19 mouse cellular contexts compared by ENCODE assay signal in genomic region chr11:94680639-94681038, GRCm38 (mm10). TPM values are rescaled to one million over a fixed set of nuclear protein-coding genes. Genes with fewer than 3 reads are reported as not detected.
DNase-seq lines count a peak whose midpoint lies in the region; ATAC-seq and TF ChIP-seq lines count a peak whose summit lies in the region.
"Had no signal": no experiment of that assay in that cellular context is flagged by ENCODE, and none has a peak within 500 bp of the region (broad histone marks: within the 10 kb centered on the region; RNA-seq: fewer than 3 reads in every experiment).

No protein-coding gene starts in this region.

- no peak overlapping the region for H3K27ac ChIP-seq in forebrain, postnatal 0 days (ENCODE audit: low read depth, low read length)
- no peak overlapping the region for H3K27ac ChIP-seq in forebrain, embryonic 10.5 days
- no peak overlapping the region for H3K27ac ChIP-seq in liver, embryonic 14.5 days
- H3K27ac ChIP-seq in liver, embryonic 11.5 days (ENCODE audit: low read depth, low read length), result no peak overlapping the region
- no peak overlapping the region for H3K27ac ChIP-seq in neural tube, embryonic 15.5 days (replicated peaks)
- H3K27ac ChIP-seq: embryonic facial prominence, embryonic 13.5 days; forebrain, embryonic 12.5 days; limb, embryonic 10.5 days; lung, embryonic 15.5 days; midbrain, embryonic 10.5 days had no signal

- H3K4me3 ChIP-seq in forebrain, postnatal 0 days (ENCODE audit: low read depth, low read length), result no peak overlapping the region
- H3K4me3 ChIP-seq in forebrain, embryonic 10.5 days, result no peak overlapping the region
- no peak overlapping the region for H3K4me3 ChIP-seq in liver, embryonic 14.5 days (ENCODE audit: insufficient read depth in 1 of 2, low read depth in 2 of 2, low read length in 2 of 2)
- H3K4me3 ChIP-seq in liver, embryonic 11.5 days (ENCODE audit: low read depth, low read length), result no peak overlapping the region
- H3K4me3 ChIP-seq in neural tube, embryonic 15.5 days (replicated peaks), result no peak overlapping the region
- H3K4me3 ChIP-seq: embryonic facial prominence, embryonic 13.5 days; forebrain, embryonic 12.5 days; limb, embryonic 10.5 days; lung, embryonic 15.5 days; midbrain, embryonic 10.5 days had no signal

- peaks cover 8% of the 10 kb centered on the region for H3K4me1 ChIP-seq in forebrain, postnatal 0 days (ENCODE audit: insufficient read depth)
- peaks cover 32% of the 10 kb centered on the region for H3K4me1 ChIP-seq in forebrain, embryonic 10.5 days
- H3K4me1 ChIP-seq in liver, embryonic 14.5 days (replicated peaks; ENCODE audit: control insufficient read depth in 2 of 2, insufficient read depth in 2 of 2, low read length in 1 of 2), result peaks cover 0 to 8% of the 10 kb centered on the region in 2 experiments; a peak in 2 of 4 replicates
- peaks cover 7% of the 10 kb centered on the region for H3K4me1 ChIP-seq in liver, embryonic 11.5 days (replicated peaks; ENCODE audit: control insufficient read depth, insufficient read depth, low read length)
- H3K4me1 ChIP-seq in neural tube, embryonic 15.5 days, result peaks cover 20% of the 10 kb centered on the region

- 0 out of 2 replicates have a peak, but pooled peaks have one; percentile 13 for TF ChIP-seq CTCF in forebrain, postnatal 0 days (IDR thresholded peaks at IDR 0.05; ENCODE audit: low read depth)
- peak; percentile 42 for TF ChIP-seq CTCF in liver, embryonic 14.5 days (IDR thresholded peaks at IDR 0.05; ENCODE audit: low read depth)

- H3K9me3 ChIP-seq in forebrain, postnatal 0 days (ENCODE audit: low read length), result no peaks in the 10 kb centered on the region
- H3K9me3 ChIP-seq in forebrain, embryonic 10.5 days, result no peaks in the 10 kb centered on the region
- H3K9me3 ChIP-seq in liver, embryonic 14.5 days (ENCODE audit: control insufficient read depth, low read length), result no peaks in the 10 kb centered on the region
- no peaks in the 10 kb centered on the region for H3K9me3 ChIP-seq in liver, embryonic 11.5 days (ENCODE audit: control insufficient read depth, low read length)
- no peaks in the 10 kb centered on the region for H3K9me3 ChIP-seq in neural tube, embryonic 15.5 days (replicated peaks)
- H3K9me3 ChIP-seq: embryonic facial prominence, embryonic 13.5 days; forebrain, embryonic 12.5 days; limb, embryonic 10.5 days; lung, embryonic 15.5 days; midbrain, embryonic 10.5 days had no signal

- H3K36me3 ChIP-seq in forebrain, postnatal 0 days (ENCODE audit: insufficient read depth), result no peaks in the 10 kb centered on the region
- no peaks in the 10 kb centered on the region for H3K36me3 ChIP-seq in forebrain, embryonic 10.5 days (replicated peaks)
- H3K36me3 ChIP-seq in liver, embryonic 14.5 days (replicated peaks; ENCODE audit: control insufficient read depth, insufficient read depth, low read depth), result no peaks in the 10 kb centered on the region
- H3K36me3 ChIP-seq in liver, embryonic 11.5 days (ENCODE audit: control insufficient read depth, insufficient read depth, low read length), result no peaks in the 10 kb centered on the region
- no peaks in the 10 kb centered on the region for H3K36me3 ChIP-seq in neural tube, embryonic 15.5 days
- H3K36me3 ChIP-seq: embryonic facial prominence, embryonic 13.5 days; forebrain, embryonic 12.5 days; limb, embryonic 10.5 days; lung, embryonic 15.5 days; midbrain, embryonic 10.5 days had no signal

- no peak for DNase-seq in forebrain, postnatal 0 days
- DNase-seq in forebrain, embryonic 10.5 days (ENCODE audit: extremely low spot score, low spot score), result no peak
- no peak for DNase-seq in liver, embryonic 14.5 days (ENCODE audit: low read depth in 3 of 3, low spot score in 3 of 3)
- no peak for DNase-seq in liver, embryonic 11.5 days (ENCODE audit: low spot score)
- DNase-seq in 416B (ENCODE audit: low read depth), result peak; percentile 18
- peak; percentile 85 for DNase-seq in ZHBTc4 (ENCODE audit: low read depth, low spot score)
- DNase-seq in heart, postnatal 14 days, result no peak
- DNase-seq: adrenal gland, postnatal 10 days; heart, adult 18-20 months; kidney, postnatal 10 days had no signal

- H3K4me2 ChIP-seq in forebrain, postnatal 0 days (ENCODE audit: low read depth), result no peak overlapping the region
- no peak overlapping the region for H3K4me2 ChIP-seq in liver, embryonic 14.5 days (ENCODE audit: low read depth)
- no peak overlapping the region for H3K4me2 ChIP-seq in liver, embryonic 11.5 days
- no peak overlapping the region for H3K4me2 ChIP-seq in neural tube, embryonic 15.5 days
- H3K4me2 ChIP-seq: embryonic facial prominence, embryonic 13.5 days; forebrain, embryonic 12.5 days; lung, embryonic 15.5 days had no signal

- no peak for TF ChIP-seq EP300 in liver, embryonic 14.5 days (IDR thresholded peaks at IDR 0.05; ENCODE audit: low read depth)

- ATAC-seq in forebrain, postnatal 0 days, result no peak
- no peak for ATAC-seq in liver, embryonic 14.5 days (ENCODE audit: insufficient read depth)
- ATAC-seq in liver, embryonic 11.5 days (replicated peaks; ENCODE audit: low FRiP score), result no peak
- no peak for ATAC-seq in neural tube, embryonic 15.5 days (ENCODE audit: low FRiP score)
- ATAC-seq: inflammation-experienced regulatory T-cells, adult 6 months had no signal

- no peaks in the 10 kb centered on the region for H3K27me3 ChIP-seq in forebrain, postnatal 0 days (ENCODE audit: insufficient read depth, low read length)
- no peaks in the 10 kb centered on the region for H3K27me3 ChIP-seq in forebrain, embryonic 10.5 days (ENCODE audit: poor library complexity, severe bottlenecking)
- H3K27me3 ChIP-seq in liver, embryonic 14.5 days (ENCODE audit: control insufficient read depth, insufficient read depth, low read length), result no peaks in the 10 kb centered on the region
- no peaks in the 10 kb centered on the region for H3K27me3 ChIP-seq in liver, embryonic 11.5 days (replicated peaks; ENCODE audit: control insufficient read depth, insufficient read depth, low read length)
- no peaks in the 10 kb centered on the region for H3K27me3 ChIP-seq in neural tube, embryonic 15.5 days (replicated peaks)
- H3K27me3 ChIP-seq: embryonic facial prominence, embryonic 13.5 days; forebrain, embryonic 12.5 days; lung, embryonic 15.5 days had no signal

- no peak overlapping the region for H3K9ac ChIP-seq in forebrain, postnatal 0 days
- no peak overlapping the region for H3K9ac ChIP-seq in liver, embryonic 14.5 days (replicated peaks)
- no peak overlapping the region for H3K9ac ChIP-seq in liver, embryonic 11.5 days (ENCODE audit: low read depth, low read length)
- no peak overlapping the region for H3K9ac ChIP-seq in neural tube, embryonic 15.5 days (replicated peaks)
- H3K9ac ChIP-seq: embryonic facial prominence, embryonic 13.5 days; forebrain, embryonic 12.5 days; lung, embryonic 15.5 days had no signal

- intact Hi-C loops in heart, postnatal 14 days (cut with DNase I), result no loop called here

RNA-seq across cellular contexts. Expression of gene Xylt2, which starts 3.3 kb away (rescaled TPM):
- 24.0 and 34.0 TPM in 2 replicates for total RNA-seq in forebrain, postnatal 0 days (2014; rRNA removed)
- 9.1 and 10.9 TPM in 2 replicates for polyA plus RNA-seq in forebrain, postnatal 0 days (2015; fragmentation: Nextera tagmentation; extraction: Ambion mirVana)
- polyA plus RNA-seq in forebrain, embryonic 10.5 days (2016; fragmentation: Nextera tagmentation; extraction: Ambion mirVana), result 14.4 and 15.2 TPM in 2 replicates
- 2.8 and 3.6 TPM in 2 replicates for polyA plus RNA-seq in liver, embryonic 14.5 days (2012; rRNA removed)
- polyA plus RNA-seq in liver, embryonic 14.5 days (2014; fragmentation: Nextera tagmentation; extraction: Ambion mirVana), result 1.8 and 2.7 TPM in 2 replicates
- polyA plus RNA-seq in liver, embryonic 11.5 days (2014; fragmentation: Nextera tagmentation; extraction: Ambion mirVana), result 8.8 and 10.5 TPM in 2 replicates
- 10 to 100 TPM; 12.5 to 15.1 TPM for total RNA-seq in heart, postnatal 14 days (2021)
- 15.4 and 16.8 TPM in 2 replicates for polyA plus RNA-seq in neural tube, embryonic 15.5 days (2015; fragmentation: Nextera tagmentation; extraction: Ambion mirVana)

RNA-seq across cellular contexts. Expression of gene Gm11541, which starts 23.7 kb away (rescaled TPM):
- total RNA-seq in forebrain, postnatal 0 days (2014; rRNA removed), result not detected in 2 replicates
- not detected in 2 replicates for polyA plus RNA-seq in forebrain, postnatal 0 days (2015; fragmentation: Nextera tagmentation; extraction: Ambion mirVana)
- not detected in 2 replicates for polyA plus RNA-seq in forebrain, embryonic 10.5 days (2016; fragmentation: Nextera tagmentation; extraction: Ambion mirVana)
- polyA plus RNA-seq in liver, embryonic 14.5 days (2012; rRNA removed), result not detected in 2 replicates
- not detected in 2 replicates for polyA plus RNA-seq in liver, embryonic 14.5 days (2014; fragmentation: Nextera tagmentation; extraction: Ambion mirVana)
- polyA plus RNA-seq in liver, embryonic 11.5 days (2014; fragmentation: Nextera tagmentation; extraction: Ambion mirVana), result 0.10 TPM in 1 of 2 replicates, not detected in the other
- not detected for total RNA-seq in heart, postnatal 14 days (2021)
- 0.24 TPM in 1 of 2 replicates, not detected in the other for polyA plus RNA-seq in neural tube, embryonic 15.5 days (2015; fragmentation: Nextera tagmentation; extraction: Ambion mirVana)
- total RNA-seq: adrenal gland, postnatal 10 days; heart, adult 18-20 months; heart, postnatal 25 days; layer of hippocampus, postnatal 25 days had no signal
- polyA plus RNA-seq: forebrain, embryonic 12.5 days; inflammation-experienced regulatory T-cells, adult 6 months; limb, embryonic 10.5 days; midbrain, embryonic 10.5 days had no signal

RNA-seq across cellular contexts. Expression of gene Eme1, which starts 26.9 kb away (rescaled TPM):
- 2.4 and 2.5 TPM in 2 replicates for total RNA-seq in forebrain, postnatal 0 days (2014; rRNA removed)
- polyA plus RNA-seq in forebrain, postnatal 0 days (2015; fragmentation: Nextera tagmentation; extraction: Ambion mirVana), result 1.4 and 1.6 TPM in 2 replicates
- 69.6 and 79.1 TPM in 2 replicates for polyA plus RNA-seq in forebrain, embryonic 10.5 days (2016; fragmentation: Nextera tagmentation; extraction: Ambion mirVana)
- polyA plus RNA-seq in liver, embryonic 14.5 days (2012; rRNA removed), result 12.8 and 15.4 TPM in 2 replicates
- polyA plus RNA-seq in liver, embryonic 14.5 days (2014; fragmentation: Nextera tagmentation; extraction: Ambion mirVana), result 13.0 and 15.7 TPM in 2 replicates
- polyA plus RNA-seq in liver, embryonic 11.5 days (2014; fragmentation: Nextera tagmentation; extraction: Ambion mirVana), result 35.5 and 40.5 TPM in 2 replicates
- 1 to 10 TPM in 1 of 2 experiments, under 1 TPM in 1; 0.45 to 1.5 TPM for total RNA-seq in heart, postnatal 14 days (2021)
- polyA plus RNA-seq in neural tube, embryonic 15.5 days (2015; fragmentation: Nextera tagmentation; extraction: Ambion mirVana), result 2.3 and 5.3 TPM in 2 replicates

RNA-seq across cellular contexts. Expression of gene Mrpl27, which starts 27.1 kb away (rescaled TPM):
- total RNA-seq in forebrain, postnatal 0 days (2014; rRNA removed), result 50.7 and 57.0 TPM in 2 replicates
- polyA plus RNA-seq in forebrain, postnatal 0 days (2015; fragmentation: Nextera tagmentation; extraction: Ambion mirVana), result 126 and 149 TPM in 2 replicates
- polyA plus RNA-seq in forebrain, embryonic 10.5 days (2016; fragmentation: Nextera tagmentation; extraction: Ambion mirVana), result 135 and 142 TPM in 2 replicates
- polyA plus RNA-seq in liver, embryonic 14.5 days (2012; rRNA removed), result 45.0 and 61.3 TPM in 2 replicates
- polyA plus RNA-seq in liver, embryonic 14.5 days (2014; fragmentation: Nextera tagmentation; extraction: Ambion mirVana), result 56.8 and 58.6 TPM in 2 replicates
- polyA plus RNA-seq in liver, embryonic 11.5 days (2014; fragmentation: Nextera tagmentation; extraction: Ambion mirVana), result 127 and 132 TPM in 2 replicates
- total RNA-seq in heart, postnatal 14 days (2021), result 10 to 100 TPM; 57.1 to 62.9 TPM
- 146 and 154 TPM in 2 replicates for polyA plus RNA-seq in neural tube, embryonic 15.5 days (2015; fragmentation: Nextera tagmentation; extraction: Ambion mirVana)

RNA-seq across cellular contexts. Expression of gene Lrrc59, which starts 51.1 kb away (rescaled TPM):
- 116 and 127 TPM in 2 replicates for total RNA-seq in forebrain, postnatal 0 days (2014; rRNA removed)
- polyA plus RNA-seq in forebrain, postnatal 0 days (2015; fragmentation: Nextera tagmentation; extraction: Ambion mirVana), result 144 and 145 TPM in 2 replicates
- polyA plus RNA-seq in forebrain, embryonic 10.5 days (2016; fragmentation: Nextera tagmentation; extraction: Ambion mirVana), result 283 and 286 TPM in 2 replicates
- polyA plus RNA-seq in liver, embryonic 14.5 days (2012; rRNA removed), result 36.3 and 52.7 TPM in 2 replicates
- polyA plus RNA-seq in liver, embryonic 14.5 days (2014; fragmentation: Nextera tagmentation; extraction: Ambion mirVana), result 66.4 and 73.4 TPM in 2 replicates
- 224 and 246 TPM in 2 replicates for polyA plus RNA-seq in liver, embryonic 11.5 days (2014; fragmentation: Nextera tagmentation; extraction: Ambion mirVana)
- total RNA-seq in heart, postnatal 14 days (2021), result 10 to 100 TPM; 34.7 to 37.3 TPM
- 148 and 163 TPM in 2 replicates for polyA plus RNA-seq in neural tube, embryonic 15.5 days (2015; fragmentation: Nextera tagmentation; extraction: Ambion mirVana)

Comparison
In these comparisons a context has a peak if more than half of its experiments do, and no peak if none do; other contexts are left out.
1. DNase-seq: peak in 416B (single experiment) and ZHBTc4 (single experiment); none in forebrain, postnatal 0 days (single experiment), forebrain, embryonic 10.5 days (single experiment), liver, embryonic 14.5 days (0 of 3), liver, embryonic 11.5 days (single experiment) and heart, postnatal 14 days (0 of 2).